Mouse (Mus musculus) NIH3T3 (cell line): ENCODE results near the gene Plxna2.

Source experiments
- DNase-seq: peaks from one replicate; pipeline ENCODE4 v3.0.0-alpha.2; 2012; ENCODE audit warnings: low read depth

Gene Plxna2

DNA sequence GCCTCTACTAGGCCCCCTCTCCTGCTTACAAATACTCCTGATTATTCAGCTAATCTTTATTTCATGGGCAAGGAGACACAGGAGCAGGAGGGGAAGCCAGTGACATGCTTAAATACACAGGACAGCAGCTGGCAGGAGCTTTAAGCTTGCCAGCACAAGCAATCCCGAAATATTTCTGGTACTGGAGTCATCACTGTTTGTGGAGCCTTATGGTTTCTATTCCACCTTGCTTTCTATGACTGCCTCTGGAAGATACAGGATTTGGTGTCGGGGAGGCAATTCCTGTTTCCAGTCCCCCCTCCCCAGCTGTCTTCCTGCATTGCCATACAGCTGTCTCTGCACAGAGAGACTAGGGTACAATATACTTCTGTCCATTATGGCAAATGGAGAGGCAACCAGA, 4.7 kb downstream of the Plxna2 start:
- DNase-seq: no peak

DNA sequence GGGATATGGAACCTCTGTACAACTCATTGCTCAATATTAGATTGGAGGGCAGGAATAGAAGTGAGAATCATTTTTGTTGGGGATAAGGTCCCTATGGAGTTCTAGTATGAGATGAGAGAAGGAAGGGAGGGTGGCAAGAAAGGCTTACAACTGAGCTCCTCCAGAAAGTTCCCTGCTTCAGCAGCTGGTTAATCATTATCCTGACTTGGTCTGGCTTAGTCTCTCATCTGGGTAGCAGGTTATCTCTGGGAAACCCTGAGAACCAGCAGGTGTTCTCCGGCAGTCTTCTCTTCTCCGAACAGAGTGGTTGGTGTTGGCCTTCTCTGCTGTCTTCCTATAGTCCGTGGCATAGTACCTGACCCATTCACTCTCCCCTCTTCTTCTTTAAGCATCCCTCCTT, 5.6 kb downstream of the Plxna2 start:
- DNase-seq: no peak

- DNase-seq: peak; percentile 78
These were observed 6.4 kb downstream of the Plxna2 start for GRCm38 (mm10) chr1:194624411-194624810.

DNA sequence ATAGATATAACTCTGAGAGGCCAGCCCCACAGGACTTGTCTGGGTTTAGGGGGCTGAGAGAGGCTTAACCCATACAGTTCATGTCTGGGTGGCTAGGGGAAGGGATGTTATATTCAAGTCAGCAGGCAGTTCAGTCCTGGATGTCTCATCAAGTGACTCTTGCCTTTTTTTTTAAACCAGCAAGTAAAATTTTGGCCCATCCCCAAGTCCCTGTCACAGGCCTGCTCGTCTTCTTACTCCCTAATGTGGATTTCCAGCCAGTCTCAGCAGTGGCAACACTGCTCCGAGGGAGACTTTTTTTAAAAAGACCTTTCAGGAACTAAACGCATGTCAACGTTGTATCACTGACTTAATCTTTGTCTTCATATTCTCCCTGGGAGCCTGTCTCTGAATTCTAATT, 7.0 kb downstream of the Plxna2 start:
- peak; percentile 40 for DNase-seq

- peak; percentile 23 for DNase-seq
These were observed 8.1 kb downstream of the Plxna2 start for GRCm38 (mm10) chr1:194626109-194626508.

GRCm38 (mm10) chr1:194627286-194627685, 9.3 kb downstream of the Plxna2 start:
- no peak for DNase-seq

DNA sequence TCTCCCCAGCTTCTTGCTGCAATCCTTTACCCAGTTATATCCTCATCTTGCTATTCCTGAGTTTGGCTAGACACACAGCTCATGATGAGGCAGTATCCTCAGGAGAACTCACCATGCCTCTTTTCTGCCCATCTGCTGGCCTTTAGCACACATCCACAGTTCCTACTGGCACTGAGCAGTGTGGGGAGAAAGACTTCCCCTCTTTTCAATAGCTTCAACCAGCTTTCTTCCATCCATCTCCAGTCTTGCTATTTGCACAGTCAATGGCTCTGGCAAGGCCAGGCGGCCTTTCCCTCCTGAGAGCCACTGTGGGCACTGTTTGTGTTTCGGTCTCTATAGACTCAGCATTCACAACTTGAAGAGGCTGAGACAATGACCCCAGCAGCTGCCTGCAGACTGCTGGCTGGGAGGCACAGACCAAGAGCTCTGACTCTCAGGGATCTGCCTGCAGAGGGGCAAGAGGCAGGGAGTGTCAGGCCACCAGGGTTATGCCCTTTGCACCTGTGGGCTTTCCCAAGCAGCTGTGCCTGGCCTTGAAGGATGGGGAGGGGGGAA, 11.2 kb downstream of the Plxna2 start:
- DNase-seq: no peak

DNA sequence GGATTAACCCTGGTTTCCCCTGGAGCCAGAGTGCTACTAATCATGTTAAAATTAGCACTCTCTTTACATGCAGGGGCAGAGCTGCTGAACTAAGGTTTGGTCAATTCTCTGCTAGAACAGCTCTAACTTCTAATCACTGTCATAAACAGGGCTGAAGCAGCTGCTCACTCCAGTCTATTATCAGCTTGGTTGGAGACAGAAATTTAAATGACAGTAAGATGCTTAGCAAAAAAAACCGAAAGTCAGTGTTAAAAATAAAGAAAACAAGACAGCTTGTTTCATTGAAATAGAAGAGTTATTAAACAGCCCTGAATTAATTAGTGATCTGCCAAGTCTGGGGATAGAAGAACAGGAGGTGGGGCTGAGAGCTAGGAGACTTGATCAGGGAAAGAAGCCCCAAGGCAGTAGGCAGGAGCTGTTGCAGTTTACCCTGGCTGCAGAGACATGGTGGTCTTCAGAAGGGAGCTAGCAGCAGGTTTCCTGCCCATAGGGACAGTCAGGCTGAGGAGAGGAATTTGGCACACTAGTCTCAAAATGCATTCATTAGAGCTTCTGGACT, 12.6 kb downstream of the Plxna2 start:
- DNase-seq: no peak

GRCm38 (mm10) chr1:194631574-194631973, 13.6 kb downstream of the Plxna2 start:
- DNase-seq: no peak

DNA sequence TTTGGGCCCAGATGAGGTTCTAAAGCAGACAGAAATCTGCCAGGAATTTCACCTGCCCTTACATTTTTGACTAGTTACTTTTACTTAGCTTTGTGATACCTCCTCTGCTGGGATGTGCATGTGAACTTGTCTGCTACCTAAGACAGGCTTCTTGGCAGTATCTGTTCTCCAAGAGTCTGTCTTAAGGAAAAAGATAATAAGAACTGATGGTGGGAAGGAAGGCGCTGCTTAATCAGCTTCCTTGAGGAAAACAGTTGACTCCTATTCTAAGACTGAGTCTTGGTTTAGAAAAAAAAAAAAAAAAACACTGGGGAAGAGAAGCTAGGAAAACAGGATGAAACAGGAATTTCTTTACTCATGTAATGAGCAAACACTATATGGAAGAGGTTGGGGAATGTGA, 14.0 kb downstream of the Plxna2 start:
- DNase-seq: no peak

DNA sequence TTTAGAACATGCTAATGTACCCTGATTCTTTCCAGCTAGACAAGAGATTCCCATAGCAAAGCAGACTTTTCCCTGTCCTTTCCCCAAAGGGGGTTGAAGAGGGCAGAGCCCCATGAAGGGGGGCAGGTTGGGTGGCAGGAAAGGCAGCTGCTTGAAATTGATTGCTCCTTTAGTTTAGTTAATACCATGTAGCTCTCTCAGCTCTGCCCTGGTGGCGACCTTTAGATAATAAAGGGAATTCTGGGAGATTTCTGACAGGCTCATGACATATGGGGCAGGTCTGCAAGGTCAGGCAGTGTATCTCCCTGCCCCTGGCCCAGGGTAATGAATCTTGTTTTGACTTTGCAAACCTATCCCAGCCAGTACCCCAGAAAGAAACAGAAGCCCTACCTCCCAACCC, 17.4 kb downstream of the Plxna2 start:
- no peak for DNase-seq

GRCm38 (mm10) chr1:194635942-194636341, 17.9 kb downstream of the Plxna2 start:
- DNase-seq: no peak

DNA sequence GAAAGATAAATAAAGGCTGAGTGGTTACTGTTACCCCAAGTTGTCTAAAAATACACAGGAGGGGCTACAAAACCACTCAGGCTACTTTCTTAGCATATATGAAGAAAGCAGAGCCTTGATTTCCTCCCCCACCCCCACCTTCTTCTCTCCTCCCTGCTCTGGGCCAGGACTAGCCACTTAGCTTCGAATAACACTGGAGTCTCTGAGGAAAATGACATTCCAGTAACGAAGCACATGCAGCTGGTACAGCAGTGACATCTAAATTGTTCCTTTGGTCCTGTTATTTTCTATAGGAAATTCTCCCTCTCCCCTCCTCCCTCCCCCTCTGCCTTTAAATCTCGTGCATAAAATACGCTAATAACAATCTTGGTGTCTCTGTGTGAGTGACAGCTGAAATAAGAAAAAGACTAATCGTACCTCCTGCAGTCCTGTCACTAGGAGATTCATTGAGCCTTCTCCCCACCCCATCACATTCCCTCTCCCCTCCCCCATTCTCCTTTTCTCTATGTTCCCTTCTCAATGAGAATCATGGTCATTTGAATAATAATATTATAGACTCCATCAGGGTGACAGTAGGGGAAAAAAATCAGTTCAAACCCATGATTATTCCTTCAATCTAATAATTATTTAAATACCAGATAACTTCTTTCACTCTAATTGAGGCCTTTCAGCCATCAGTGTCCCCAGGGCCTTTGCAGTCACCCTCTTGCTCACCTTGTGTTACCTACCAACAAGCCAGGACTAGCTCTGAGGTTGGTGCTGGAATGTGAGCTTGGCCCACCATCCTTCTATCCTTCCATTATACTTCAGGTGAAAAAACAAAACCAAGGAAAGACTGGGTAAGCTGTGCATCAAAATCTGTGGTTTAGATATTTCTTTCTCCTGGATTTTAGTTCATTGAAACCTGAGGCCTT, 19.6 kb downstream of the Plxna2 start:
- no peak for DNase-seq

DNA sequence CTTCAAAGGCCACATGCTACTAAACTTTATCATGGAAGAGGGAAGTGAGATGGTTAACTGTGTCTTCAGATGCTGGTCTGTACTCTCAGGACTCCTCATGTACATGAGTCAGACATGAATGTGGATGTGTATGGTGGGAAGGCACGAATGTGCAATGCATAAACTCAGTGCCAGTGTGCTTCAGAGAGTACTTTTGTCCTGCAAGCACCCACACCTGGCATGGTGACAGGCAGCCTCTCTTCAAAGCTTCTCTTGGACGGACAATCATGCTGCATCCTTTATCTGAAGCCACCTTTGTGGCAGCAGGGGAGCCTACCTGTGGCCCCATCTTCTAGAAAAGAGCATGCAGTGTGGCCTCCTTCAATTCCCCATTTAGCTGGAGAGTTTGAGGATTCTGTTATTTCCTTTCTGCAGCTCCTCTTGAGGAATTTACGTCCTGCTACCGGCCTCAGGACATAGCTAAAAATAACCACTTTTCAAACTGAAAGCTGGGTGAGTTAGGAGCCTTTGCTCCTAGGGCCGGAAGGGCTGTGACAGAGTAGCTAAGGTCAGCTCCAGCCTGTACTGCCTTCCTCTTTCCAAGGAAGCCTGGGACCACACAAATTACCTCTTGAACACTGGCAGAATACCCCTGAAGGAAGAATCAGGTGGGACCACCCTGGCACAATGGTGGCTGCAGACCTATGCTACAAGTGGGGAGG, 23.7 kb downstream of the Plxna2 start:
- peak; percentile 26 for DNase-seq

DNA sequence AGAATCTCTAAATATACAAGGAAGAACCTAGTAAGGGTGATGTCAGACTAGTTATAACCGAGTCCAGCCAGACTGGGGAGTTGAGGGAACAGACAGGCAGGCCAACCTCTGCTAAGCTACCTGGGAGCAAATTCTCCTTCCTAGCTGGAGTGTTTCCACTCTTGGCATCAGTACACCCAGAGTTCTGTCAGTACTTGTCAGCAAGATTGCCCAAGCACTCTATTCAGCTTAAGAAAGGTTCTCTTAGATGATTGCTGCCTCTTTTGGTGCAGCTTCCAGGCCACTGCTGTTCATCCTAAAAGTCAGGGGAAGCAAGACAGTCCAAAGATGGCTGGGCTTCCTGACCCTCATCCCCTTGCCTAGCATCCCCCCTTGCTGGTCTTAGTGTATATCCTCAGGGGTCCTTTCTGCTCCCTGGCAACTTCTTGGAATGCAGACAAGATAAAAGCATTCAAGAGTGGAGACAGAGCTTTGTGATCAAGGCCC, 24.3 kb downstream of the Plxna2 start:
- DNase-seq: peak; percentile 45

DNA sequence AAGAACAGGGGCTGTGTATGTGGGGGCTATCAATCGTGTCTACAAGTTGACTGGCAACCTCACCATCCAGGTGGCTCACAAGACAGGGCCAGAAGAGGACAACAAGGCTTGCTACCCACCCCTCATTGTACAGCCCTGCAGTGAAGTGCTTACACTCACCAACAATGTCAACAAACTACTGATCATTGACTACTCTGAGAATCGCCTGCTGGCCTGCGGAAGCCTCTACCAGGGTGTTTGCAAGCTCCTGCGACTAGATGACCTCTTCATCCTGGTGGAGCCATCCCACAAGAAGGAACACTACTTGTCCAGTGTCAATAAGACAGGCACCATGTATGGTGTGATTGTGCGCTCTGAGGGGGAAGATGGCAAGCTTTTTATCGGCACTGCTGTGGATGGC, 25.9 kb downstream of the Plxna2 start:
- no peak for DNase-seq

DNA sequence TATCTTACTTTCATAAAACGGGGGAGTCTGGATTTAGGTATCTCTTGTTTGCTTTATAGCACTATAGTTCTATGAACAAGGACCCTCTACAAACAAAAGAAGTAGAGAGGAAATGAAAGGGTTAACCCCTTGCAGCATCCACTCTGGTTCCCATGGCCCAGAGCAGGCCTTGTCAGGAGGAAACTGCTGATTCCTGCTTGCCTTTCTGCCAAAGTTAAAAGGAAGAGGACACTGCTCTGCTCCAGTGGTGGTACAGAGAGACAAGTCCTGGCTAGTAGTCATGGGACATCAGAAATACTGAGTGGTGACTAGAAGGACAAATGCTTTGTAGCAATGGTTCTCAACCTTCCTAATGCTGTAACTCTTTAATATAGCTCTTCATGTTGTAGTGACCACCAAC, 27.9 kb downstream of the Plxna2 start:
- no peak for DNase-seq

- no peak for DNase-seq
These were observed 32.1 kb downstream of the Plxna2 start for GRCm38 (mm10) chr1:194650076-194650475.

- no peak for DNase-seq
These were observed 32.5 kb downstream of the Plxna2 start for GRCm38 (mm10) chr1:194650566-194650965.

GRCm38 (mm10) chr1:194651987-194652386, 34.0 kb downstream of the Plxna2 start:
- no peak for DNase-seq

- DNase-seq: peak; percentile 65
These were observed 40.6 kb downstream of the Plxna2 start for GRCm38 (mm10) chr1:194658459-194659160.
